Mouse (Mus musculus): Measurements from ENCODE around the gene Med18.

The Med18 gene

GRCm38 (mm10) chr4:132477833-132478232 lies 14.1 kb upstream of the Med18 start:
- DNase-seq = no peak

- DNase-seq = peak; percentile 69
Observed at GRCm38 (mm10) chr4:132475895-132476878, 12.5 kb upstream of the Med18 start.

GRCm38 (mm10) chr4:132474631-132475030 lies 10.9 kb upstream of the Med18 start:
- peak; percentile 94 for DNase-seq

GRCm38 (mm10) chr4:132473411-132473810 lies 9.7 kb upstream of the Med18 start:
- no peak for DNase-seq

- peak; percentile 84 for DNase-seq
Observed at GRCm38 (mm10) chr4:132469873-132470272, 6.2 kb upstream of the Med18 start.

GRCm38 (mm10) chr4:132464255-132464613 lies 513 bp upstream of the Med18 start:
- no peak for DNase-seq

- no peak for DNase-seq
Observed at GRCm38 (mm10) chr4:132462836-132463235, 885 bp downstream of the Med18 start.

GRCm38 (mm10) chr4:132460225-132460624 lies 3.5 kb downstream of the Med18 start:
- DNase-seq = no peak

- no peak for DNase-seq
Observed at GRCm38 (mm10) chr4:132455561-132455960, 8.2 kb downstream of the Med18 start.

GRCm38 (mm10) chr4:132455146-132455545 lies 8.6 kb downstream of the Med18 start:
- peak; percentile 52 for DNase-seq

- DNase-seq = no peak
Observed at GRCm38 (mm10) chr4:132454216-132454615, 9.5 kb downstream of the Med18 start.

- no peak for DNase-seq
Observed at GRCm38 (mm10) chr4:132449778-132450177, 13.9 kb downstream of the Med18 start.

GRCm38 (mm10) chr4:132446105-132446504 lies 17.6 kb downstream of the Med18 start:
- DNase-seq = peak; percentile 26

- no peak for DNase-seq
Observed at GRCm38 (mm10) chr4:132444516-132444915, 19.2 kb downstream of the Med18 start.

GRCm38 (mm10) chr4:132437857-132438256 lies 25.9 kb downstream of the Med18 start:
- no peak for DNase-seq

- no peak for DNase-seq
Observed at GRCm38 (mm10) chr4:132432717-132433372, 30.9 kb downstream of the Med18 start.

- no peak for DNase-seq
Observed at GRCm38 (mm10) chr4:132428022-132428542, 35.6 kb downstream of the Med18 start.

GRCm38 (mm10) chr4:132427493-132427892 lies 36.2 kb downstream of the Med18 start:
- DNase-seq = no peak

- DNase-seq = no peak
Observed at GRCm38 (mm10) chr4:132426021-132426420, 37.7 kb downstream of the Med18 start.

- DNase-seq = no peak
Observed at GRCm38 (mm10) chr4:132424765-132425164, 39.0 kb downstream of the Med18 start.

GRCm38 (mm10) chr4:132421923-132422782 lies 41.6 kb downstream of the Med18 start, which contains the start of gene Phactr4:
Gene Phactr4, minus strand, starts transcription at chr4:132422489.
- peak; percentile 99 for DNase-seq

GRCm38 (mm10) chr4:132421556-132421922 lies 42.2 kb downstream of the Med18 start:
- no peak for DNase-seq

- no peak for DNase-seq
Observed at GRCm38 (mm10) chr4:132420471-132420870, 43.2 kb downstream of the Med18 start.

All from kidney, adult 11 months (tissue).